Mouse (Mus musculus) CH12.LX (cell line): Measurements from ENCODE around the gene Zmynd10. TPM values are rescaled to one million over a fixed set of nuclear protein-coding genes. Genes with fewer than 3 reads are reported as not detected.

ENCODE experiments used
- DNase-seq: peaks from one replicate; pipeline ENCODE4 v3.0.0-alpha.2; 2013; ENCODE audit errors: extremely low read depth
- H3K27ac ChIP-seq: 2 replicates; pipeline ENCODE4 v1.5.1; 2012; ENCODE audit warnings: low read depth, mild to moderate bottlenecking, control low read depth, moderate library complexity; ENCODE audit not compliant: insufficient read depth
- H3K27me3 ChIP-seq: replicated peaks from 2 replicates; pipeline ENCODE3; 2012; ENCODE audit warnings: inconsistent platforms
- H3K36me3 ChIP-seq, 2 experiments: replicated peaks in 1 of 2; 2 replicates each; pipeline versions ENCODE3 to v1.6.1; 2012; ENCODE audit warnings: inconsistent platforms in 1 of 2, low read length in 1 of 2, mild to moderate bottlenecking in 1 of 2, mixed read lengths in 1 of 2, moderate library complexity in 1 of 2; ENCODE audit not compliant: control insufficient read depth in 1 of 2, insufficient read depth in 1 of 2
- H3K4me1 ChIP-seq, 2 experiments: 2 replicates each; pipeline ENCODE4 v1.6.1; 2012; ENCODE audit warnings: inconsistent platforms in 1 of 2, moderate library complexity in 1 of 2; ENCODE audit not compliant: insufficient read depth in 2 of 2, control insufficient read depth in 1 of 2
- H3K4me2 ChIP-seq: 2 replicates; pipeline ENCODE4 v1.6.1; 2012; ENCODE audit warnings: low read depth, mild to moderate bottlenecking, control low read depth; ENCODE audit not compliant: poor library complexity, insufficient read depth, severe bottlenecking
- H3K4me3 ChIP-seq, 3 experiments: fragments of 150-350 bp in 1 of 3; sonication (generic) in 1 of 3; replicated peaks in 1 of 3; 2 replicates each; pipeline versions ENCODE3 to v1.5.1; 2011 to 2012; ENCODE audit warnings: low read depth in 2 of 3, low read length in 2 of 3, mild to moderate bottlenecking in 2 of 3, moderate library complexity in 2 of 3, control low read depth in 1 of 3, improper control_type of control experiment in 1 of 3, inconsistent platforms in 1 of 3, mixed read lengths in 1 of 3; ENCODE audit not compliant: poor library complexity in 1 of 3
- H3K79me2 ChIP-seq: replicated peaks from 2 replicates; pipeline ENCODE4 v1.6.1; 2012; ENCODE audit warnings: mild to moderate bottlenecking, moderate library complexity; ENCODE audit not compliant: control insufficient read depth, poor library complexity, insufficient read depth, severe bottlenecking; ENCODE audit errors: extremely low read depth
- H3K9ac ChIP-seq: 2 replicates; pipeline ENCODE4 v1.6.1; 2012; ENCODE audit warnings: low read depth, mild to moderate bottlenecking, control low read depth, moderate library complexity; ENCODE audit not compliant: insufficient read depth
- H3K9me3 ChIP-seq: replicated peaks from 2 replicates; pipeline ENCODE3; 2012; ENCODE audit warnings: low read length, inconsistent platforms, mixed read lengths
- BHLHE40 ChIP-seq: IDR thresholded peaks from 2 replicates; pipeline ENCODE4 v1.6.1; 2011; ENCODE audit warnings: mild to moderate bottlenecking, low read depth, low read length, improper control_type of control experiment
- CHD1 ChIP-seq: IDR thresholded peaks from 2 replicates; pipeline ENCODE4 v1.6.1; 2012; ENCODE audit warnings: low read depth, low read length, improper control_type of control experiment, inconsistent platforms
- CTCF ChIP-seq, 2 experiments: IDR thresholded peaks in 1 of 2; conservative IDR thresholded peaks in 1 of 2; 2 replicates each; pipeline ENCODE4 v1.5.1; 2011 to 2012; ENCODE audit warnings: low read depth in 2 of 2, low read length in 2 of 2, improper control_type of control experiment in 1 of 2, inconsistent platforms in 1 of 2, mild to moderate bottlenecking in 1 of 2, moderate library complexity in 1 of 2
- E2F4 ChIP-seq: IDR thresholded peaks from 2 replicates; pipeline ENCODE4 v1.6.1; 2011; ENCODE audit warnings: low read depth, low read length, improper control_type of control experiment; ENCODE audit not compliant: insufficient replicate concordance
- ELF1 ChIP-seq: IDR thresholded peaks from 2 replicates; pipeline ENCODE4 v1.6.1; 2014; ENCODE audit warnings: low read depth, mild to moderate bottlenecking, inconsistent platforms, low read length, improper control_type of control experiment
- ETS1 ChIP-seq: conservative IDR thresholded peaks from 2 replicates; pipeline ENCODE4 v1.6.1; 2012; ENCODE audit warnings: low read depth, mild to moderate bottlenecking, inconsistent platforms, low read length, improper control_type of control experiment, moderate library complexity
- GABPA ChIP-seq: IDR thresholded peaks from 2 replicates; pipeline ENCODE4 v1.6.1; 2012; ENCODE audit warnings: low read depth, low read length, improper control_type of control experiment, inconsistent platforms; ENCODE audit not compliant: insufficient replicate concordance
- JUN ChIP-seq: IDR thresholded peaks from 2 replicates; pipeline ENCODE4 v1.6.1; 2011; ENCODE audit warnings: low read depth, mild to moderate bottlenecking, low read length, improper control_type of control experiment, moderate library complexity; ENCODE audit not compliant: insufficient read depth
- MAZ ChIP-seq: IDR thresholded peaks from 2 replicates; pipeline ENCODE4 v1.6.1; 2012; ENCODE audit warnings: low read depth, mild to moderate bottlenecking, inconsistent platforms, low read length, improper control_type of control experiment, moderate library complexity
- MEF2A ChIP-seq: IDR thresholded peaks from 2 replicates; pipeline ENCODE4 v1.6.1; 2014; ENCODE audit warnings: low read depth, mild to moderate bottlenecking, inconsistent platforms, low read length, improper control_type of control experiment, borderline replicate concordance
- MXI1 ChIP-seq: IDR thresholded peaks from 2 replicates; pipeline ENCODE4 v1.6.1; 2011; ENCODE audit warnings: mild to moderate bottlenecking, low read depth, low read length, improper control_type of control experiment
- MYC ChIP-seq: IDR thresholded peaks from 2 replicates; pipeline ENCODE4 v1.6.1; 2011; ENCODE audit warnings: low read depth, mild to moderate bottlenecking, improper control_type of control experiment, low read length
- PAX5 ChIP-seq: IDR thresholded peaks from 2 replicates; pipeline ENCODE4 v1.6.1; 2012; ENCODE audit warnings: low read length, inconsistent platforms, mixed read lengths
- POLR2A ChIP-seq: IDR thresholded peaks from 2 replicates; pipeline ENCODE4 v1.6.1; 2011; ENCODE audit warnings: low read depth, mild to moderate bottlenecking, improper control_type of control experiment, low read length
- POLR2AphosphoS2 ChIP-seq: IDR thresholded peaks from 2 replicates; pipeline ENCODE4 v1.6.1; 2011; ENCODE audit warnings: low read depth, low read length, improper control_type of control experiment
- RAD21 ChIP-seq: IDR thresholded peaks from 2 replicates; pipeline ENCODE4 v1.6.1; 2011; ENCODE audit warnings: low read depth, mild to moderate bottlenecking, low read length, improper control_type of control experiment, moderate library complexity
- RCOR1 ChIP-seq: conservative IDR thresholded peaks from 2 replicates; pipeline ENCODE4 v1.6.1; 2012; ENCODE audit warnings: low read depth, mild to moderate bottlenecking, inconsistent platforms, low read length, improper control_type of control experiment
- SIN3A ChIP-seq: IDR thresholded peaks from 2 replicates; pipeline ENCODE4 v1.6.1; 2012; ENCODE audit warnings: low read length, improper control_type of control experiment, inconsistent platforms
- SMC3 ChIP-seq: IDR thresholded peaks from 2 replicates; pipeline ENCODE4 v1.6.1; 2011; ENCODE audit warnings: low read depth, low read length, improper control_type of control experiment
- TCF12 ChIP-seq: IDR thresholded peaks from 2 replicates; pipeline ENCODE4 v1.6.1; 2014; ENCODE audit warnings: low read depth, mild to moderate bottlenecking, inconsistent platforms, low read length, improper control_type of control experiment
- UBTF ChIP-seq: IDR thresholded peaks from 2 replicates; pipeline ENCODE4 v1.6.1; 2012; ENCODE audit warnings: low read depth, mild to moderate bottlenecking, inconsistent platforms, low read length, improper control_type of control experiment, moderate library complexity
- ZC3H11A ChIP-seq: IDR thresholded peaks from 2 replicates; pipeline ENCODE4 v1.6.1; 2012; ENCODE audit warnings: low read depth, mild to moderate bottlenecking, inconsistent platforms, low read length, improper control_type of control experiment
- ZKSCAN1 ChIP-seq: IDR thresholded peaks from 2 replicates; pipeline ENCODE4 v1.6.1; 2012; ENCODE audit warnings: low read depth, inconsistent platforms, low read length, improper control_type of control experiment, borderline replicate concordance
- dilution Hi-C: fragments of 300-500 bp; cut with MboI; formaldehyde crosslinking; loops from 2 replicates; pipeline ENCODE4 v1.14.3; 2020; ENCODE audit warnings: low sequenced_read_pairs; ENCODE audit not compliant: extremely low pct_unique_long_range_greater_than_20kb, extremely low pct_ligation_motif_present
- in situ Hi-C: fragments of 300-500 bp; cut with MboI; formaldehyde crosslinking; loops from 3 replicates; pipeline ENCODE4 v1.14.3; 2019; ENCODE audit warnings: low sequenced_read_pairs, low pct_ligation_motif_present, low pct_unique_long_range_greater_than_20kb, mixed read lengths
- polyA plus RNA-seq: library from polyadenylated mRNA; unstranded; fragments of >175 nt; gene quantifications from 2 replicates; pipeline ENCODE4 v1.2.1, GENCODE M21; 2012; ENCODE audit warnings: low read depth; ENCODE audit not compliant: insufficient read length
- total RNA-seq, 2 experiments: library from RNA; depleted of rRNA; stranded (reverse); fragments of 300-350 nt in 1 of 2; fragments of >200 nt in 1 of 2; gene quantifications; 2 replicates each; pipeline ENCODE4 v1.2.3; 2012 to 2014

The Zmynd10 gene
- total and polyA plus RNA-seq, 3 experiments: 0.34 to 0.63 TPM; not detected in 1

- no peak for DNase-seq
- in situ Hi-C loops: no loop called here
These were observed 43.1 kb downstream of the Zmynd10 start for GRCm38 (mm10) chr9:107590058-107590772.

GRCm38 (mm10) chr9:107590773-107591060, 43.6 kb downstream of the Zmynd10 start:
- TF ChIP-seq SMC3: no peak
- TF ChIP-seq ETS1: no peak
- TF ChIP-seq ZC3H11A: no peak
- no peak for TF ChIP-seq POLR2AphosphoS2
- TF ChIP-seq JUN: no peak
- no peak for TF ChIP-seq MXI1
- TF ChIP-seq UBTF: no peak
- TF ChIP-seq MAZ: no peak
- no peak for TF ChIP-seq TCF12
- TF ChIP-seq E2F4: no peak
- no peak for TF ChIP-seq CHD1
- no peak for TF ChIP-seq PAX5
- no peak for TF ChIP-seq MYC
- no peak for TF ChIP-seq ZKSCAN1
- TF ChIP-seq CTCF (conservative IDR thresholded peaks at IDR 0.05 in 1 of 2, IDR thresholded peaks at IDR 0.05 in 1 of 2; ENCODE audit: low read depth in 2 of 2, low read length in 2 of 2): no peak
- peaks cover 8 to 22% of the 10 kb centered on the region in 2 experiments for H3K4me1 ChIP-seq
- H3K36me3 ChIP-seq: peaks cover 44 to 68% of the 10 kb centered on the region in 2 experiments
- in situ Hi-C loops: no loop called here
- no peaks in the 10 kb centered on the region for H3K9me3 ChIP-seq
- H3K27me3 ChIP-seq: no peaks in the 10 kb centered on the region
- dilution Hi-C loops: no loop called here
- H3K4me2 ChIP-seq: no peak overlapping the region
- DNase-seq: no peak
- no peak overlapping the region for H3K27ac ChIP-seq
- no peak overlapping the region for H3K9ac ChIP-seq
- no peak overlapping the region for H3K4me3 ChIP-seq
- H3K79me2 ChIP-seq: peaks cover 18% of the 10 kb centered on the region

More at GRCm38 (mm10) chr9:107590058-107590772, 43.1 kb downstream of the Zmynd10 start:
- H3K9me3 ChIP-seq: no peaks in the 10 kb centered on the region
- no peak overlapping the region for H3K4me2 ChIP-seq
- peaks cover 8 to 22% of the 10 kb centered on the region in 2 experiments for H3K4me1 ChIP-seq
- no peaks in the 10 kb centered on the region for H3K27me3 ChIP-seq
- H3K9ac ChIP-seq: no peak overlapping the region
- TF ChIP-seq RCOR1 (no peak), GABPA (no peak), SIN3A (no peak), POLR2A (no peak), ELF1 (no peak), MEF2A (no peak), RAD21 (no peak), BHLHE40 (no peak), POLR2AphosphoS2 (no peak), PAX5 (no peak), CTCF (conservative IDR thresholded peaks at IDR 0.05 in 1 of 2, IDR thresholded peaks at IDR 0.05 in 1 of 2; ENCODE audit: low read depth in 2 of 2, low read length in 2 of 2) (no peak)
- H3K27ac ChIP-seq: no peak overlapping the region
- no peak overlapping the region for H3K4me3 ChIP-seq
- H3K79me2 ChIP-seq: peaks cover 18% of the 10 kb centered on the region
- dilution Hi-C loops: no loop called here
- peaks cover 44 to 66% of the 10 kb centered on the region in 2 experiments for H3K36me3 ChIP-seq
